Mouse (Mus musculus) cerebellum, adult 2 months (tissue): Measurements from ENCODE around the gene Parp3. TPM values are rescaled to one million over a fixed set of nuclear protein-coding genes. Genes with fewer than 3 reads are reported as not detected.

Experiments
- DNase-seq, 2 experiments: peaks; one replicate each; pipeline ENCODE4 v3.0.0; 2021
- H3K27ac ChIP-seq: fragments of 200-500 bp; 2 replicates; pipeline ENCODE4 v1.5.1; 2012; ENCODE audit warnings: low read length, control low read depth, inconsistent platforms; ENCODE audit not compliant: insufficient read depth
- H3K27me3 ChIP-seq: fragments of 200-500 bp; 2 replicates; pipeline ENCODE4 v1.6.1; 2012; ENCODE audit warnings: inconsistent platforms, mild to moderate bottlenecking, low read length, moderate library complexity; ENCODE audit not compliant: control insufficient read depth, insufficient read depth
- H3K4me1 ChIP-seq: fragments of 200-500 bp; 2 replicates; pipeline ENCODE4 v1.6.1; 2011; ENCODE audit warnings: low read length; ENCODE audit not compliant: control insufficient read depth, insufficient read depth
- H3K4me3 ChIP-seq: fragments of 200-500 bp; replicated peaks from 2 replicates; pipeline ENCODE3; 2011; ENCODE audit warnings: mild to moderate bottlenecking, low read depth, low read length, control low read depth; ENCODE audit not compliant: insufficient read depth
- CTCF ChIP-seq: fragments of 200-500 bp; IDR thresholded peaks from 2 replicates; pipeline ENCODE4 v1.5.1; 2011; ENCODE audit warnings: low read depth, mild to moderate bottlenecking, control low read depth, low read length, moderate library complexity, borderline replicate concordance; ENCODE audit not compliant: insufficient read depth
- POLR2A ChIP-seq: fragments of 200-500 bp; IDR thresholded peaks from 2 replicates; pipeline ENCODE4 v1.6.1; 2011; ENCODE audit warnings: low read length, control low read depth, borderline replicate concordance; ENCODE audit not compliant: insufficient read depth
- WGBS: fragments of 180-500 bp; shearing (Covaris S2); methylation state at CpG from one replicate; pipeline ENCODE4 v1.1.7; 2018; 5-methylcytosine and 5-hydroxymethylcytosine counted together
- polyA plus RNA-seq: library from polyadenylated mRNA; depleted of rRNA; stranded (reverse); fragments of >200 nt; gene quantifications from 2 replicates; pipeline ENCODE4 v1.2.3, GENCODE M21; 2012

The Parp3 gene
- polyA plus RNA-seq, 1 experiment = 6.9 TPM

DNA sequence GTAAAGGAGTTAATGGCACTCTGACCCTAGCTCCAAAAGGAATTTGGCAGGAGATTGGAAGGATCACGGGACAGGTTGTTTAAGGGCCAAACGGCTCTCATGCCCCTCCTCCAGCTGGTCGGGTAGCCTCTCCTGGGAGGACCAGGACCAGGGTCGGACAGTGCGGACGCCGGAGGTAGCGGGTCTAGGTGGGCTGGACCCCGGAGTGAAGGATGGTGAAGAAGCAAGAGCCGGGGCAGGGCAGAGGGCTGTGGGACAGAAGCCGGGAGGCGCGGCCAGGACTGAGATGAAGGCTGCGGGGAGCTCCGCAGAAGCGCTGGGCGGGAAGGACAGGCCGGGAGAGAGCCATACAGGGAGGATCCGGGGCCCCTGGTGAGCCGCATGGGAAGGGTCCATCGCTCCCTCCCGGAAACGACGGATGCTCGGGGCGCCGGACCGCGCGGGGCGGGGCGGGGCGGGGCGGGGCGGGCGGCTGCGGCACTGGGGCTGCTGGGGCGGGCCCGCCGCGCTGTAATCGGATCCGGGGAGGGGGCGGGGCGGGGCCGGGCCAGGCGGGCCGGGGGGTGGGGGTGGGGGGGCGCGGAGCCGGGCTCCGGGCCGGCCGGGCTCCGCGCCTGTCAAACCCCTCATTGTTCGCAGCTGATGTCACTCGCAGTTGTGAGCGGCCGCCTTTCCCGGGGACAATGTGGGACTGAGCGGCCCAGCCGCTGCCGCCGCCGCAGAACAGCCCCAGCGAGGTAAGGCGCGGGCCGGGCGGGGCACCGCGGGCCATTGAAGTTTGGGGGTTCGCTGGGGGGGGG lies 23.3 kb downstream of the Parp3 start, which contains the start of gene Pcbp4:
Gene Pcbp4, plus strand, starts transcription at position 21 of the 800 bp plus-strand sequence.
- TF ChIP-seq CTCF = no peak
- no peak for TF ChIP-seq POLR2A
- H3K27ac ChIP-seq = peak within 1 kb of the TSS; percentile 97
- peak; percentile 74 to 80 for DNase-seq
- H3K4me3 ChIP-seq = peak within 1 kb of the TSS; percentile 94
- WGBS = under 1% methylated on average over 52 of the region's 74 CpGs
- no peaks in the 10 kb centered on the region for H3K27me3 ChIP-seq
- peaks cover 56% of the 10 kb centered on the region for H3K4me1 ChIP-seq

GRCm38 (mm10) chr9:106452821-106453220 lies 23.9 kb downstream of the Parp3 start:
- H3K4me1 ChIP-seq = peaks cover 55% of the 10 kb centered on the region
- TF ChIP-seq CTCF = no peak
- TF ChIP-seq POLR2A = no peak

DNA sequence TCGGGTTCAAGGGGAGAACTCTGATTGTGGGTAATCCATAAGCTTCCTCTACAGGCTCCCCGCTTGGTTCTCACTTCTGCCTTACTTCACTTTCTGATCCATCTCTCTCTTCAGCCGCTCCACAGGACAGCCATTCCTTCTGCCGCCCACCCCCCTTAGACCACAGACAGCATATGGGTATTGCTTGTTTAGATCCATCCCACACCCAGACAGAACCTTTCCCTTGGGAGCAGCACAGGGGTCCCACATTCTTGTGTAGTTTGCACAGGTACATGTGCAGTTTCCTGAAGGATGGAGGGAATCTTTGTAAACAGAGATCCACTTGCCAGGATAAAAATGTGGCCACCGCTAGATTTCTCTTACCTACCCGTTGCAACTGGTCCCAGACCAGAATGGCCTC lies 24.4 kb downstream of the Parp3 start:
- WGBS = 36% methylated on average over 6 of the region's 6 CpGs
- H3K4me1 ChIP-seq = peaks cover 52% of the 10 kb centered on the region
- no peak for TF ChIP-seq POLR2A
- no peak for TF ChIP-seq CTCF
- H3K27me3 ChIP-seq = no peaks in the 10 kb centered on the region
- DNase-seq = no peak
- no peak overlapping the region for H3K4me3 ChIP-seq
- H3K27ac ChIP-seq = no peak overlapping the region

More at GRCm38 (mm10) chr9:106452821-106453220, 23.9 kb downstream of the Parp3 start:
- H3K27ac ChIP-seq = peak overlapping the region; percentile 97; the same call in 1 of the 2 replicates
- 3% methylated on average over 7 of the region's 7 CpGs for WGBS
- DNase-seq = peak; percentile 83 to 87
- H3K4me3 ChIP-seq = peak overlapping the region; percentile 79
- H3K27me3 ChIP-seq = no peaks in the 10 kb centered on the region

DNA sequence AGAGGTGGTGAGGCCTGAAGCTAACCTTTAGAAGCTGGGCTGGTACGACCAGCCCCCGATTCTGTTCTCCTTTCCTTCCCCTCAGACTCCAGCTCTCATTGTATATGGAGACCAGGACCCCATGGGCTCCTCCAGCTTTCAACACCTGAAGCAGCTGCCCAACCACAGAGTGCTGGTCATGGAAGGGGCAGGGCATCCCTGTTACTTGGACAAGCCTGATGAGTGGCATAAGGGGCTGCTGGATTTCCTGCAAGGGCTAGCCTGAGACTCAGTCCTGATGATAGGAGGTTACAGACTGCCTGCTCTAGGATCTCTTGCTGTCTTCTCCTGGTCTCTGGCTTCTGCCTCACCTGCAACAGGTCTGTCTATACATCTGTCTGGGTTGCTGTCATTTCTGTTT lies 24.9 kb downstream of the Parp3 start:
- H3K4me3 ChIP-seq = no peak overlapping the region
- no peaks in the 10 kb centered on the region for H3K27me3 ChIP-seq
- WGBS = 58% methylated on average over 2 of the region's 2 CpGs
- DNase-seq = no peak
- TF ChIP-seq POLR2A (no peak), CTCF (no peak)
- H3K27ac ChIP-seq = no peak overlapping the region
- H3K4me1 ChIP-seq = peaks cover 47% of the 10 kb centered on the region

DNA sequence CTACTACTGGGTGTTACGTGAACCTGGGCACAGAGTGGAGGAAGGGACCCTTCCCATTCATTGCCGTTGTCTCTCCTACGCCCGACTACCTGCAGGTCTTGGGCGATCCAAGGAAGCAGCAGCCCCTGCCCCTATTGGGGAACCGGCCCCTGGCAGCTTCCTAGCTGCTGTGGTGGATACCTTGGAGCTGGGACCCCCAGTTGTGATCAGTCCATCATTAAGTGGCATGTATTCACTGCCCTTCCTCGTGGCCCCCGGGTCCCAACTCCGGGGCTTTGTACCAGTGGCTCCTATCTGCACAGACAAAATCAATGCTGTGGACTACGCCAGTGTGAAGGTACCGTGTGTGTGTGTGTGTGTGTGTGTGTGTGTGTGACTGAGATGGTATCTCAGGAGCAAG lies 25.5 kb downstream of the Parp3 start:
- H3K4me1 ChIP-seq = peaks cover 41% of the 10 kb centered on the region
- TF ChIP-seq POLR2A (no peak), CTCF (no peak)
- H3K4me3 ChIP-seq = no peak overlapping the region
- DNase-seq = peak; percentile 24 to 30
- H3K27me3 ChIP-seq = no peaks in the 10 kb centered on the region
- H3K27ac ChIP-seq = no peak overlapping the region
- WGBS = 72% methylated on average over 11 of the region's 11 CpGs

GRCm38 (mm10) chr9:106450661-106451060 lies 26.1 kb downstream of the Parp3 start:
- Histone ChIP-seq H3K27ac (peak overlapping the region; percentile 46; the same call in 1 of the 2 replicates), H3K4me1 (peaks cover 36% of the 10 kb centered on the region), H3K27me3 (no peaks in the 10 kb centered on the region), H3K4me3 (no peak overlapping the region)
- TF ChIP-seq CTCF = no peak
- no peak for TF ChIP-seq POLR2A
- 19% methylated on average over 9 of the region's 9 CpGs for WGBS
- DNase-seq = peak; percentile 72 to 73

DNA sequence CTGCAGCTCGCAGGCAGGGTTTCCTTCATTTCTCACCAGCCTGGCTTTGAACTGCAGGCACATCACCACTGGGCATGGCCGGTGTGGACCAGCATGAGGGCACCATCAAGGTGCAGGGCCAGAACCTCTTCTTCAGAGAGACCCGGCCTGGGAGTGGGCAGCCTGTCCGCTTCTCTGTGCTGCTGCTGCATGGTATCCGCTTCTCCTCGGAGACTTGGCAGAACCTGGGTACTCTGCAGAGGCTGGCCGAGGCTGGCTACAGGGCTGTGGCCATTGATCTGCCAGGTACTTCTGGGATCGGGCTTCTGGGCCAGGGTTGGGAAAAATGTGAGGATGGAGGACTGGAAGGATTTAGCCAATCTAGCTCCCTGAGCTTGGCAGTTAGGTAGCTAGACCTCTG lies 26.8 kb downstream of the Parp3 start:
- Histone ChIP-seq H3K27me3 (no peaks in the 10 kb centered on the region), H3K4me3 (no peak overlapping the region), H3K4me1 (peaks cover 32% of the 10 kb centered on the region), H3K27ac (peak overlapping the region; percentile 46; the same call in 1 of the 2 replicates)
- peak; percentile 52 to 55 for DNase-seq
- TF ChIP-seq CTCF = no peak
- TF ChIP-seq POLR2A = no peak
- 41% methylated on average over 8 of the region's 8 CpGs for WGBS
